Mouse (Mus musculus) testis, adult 2 months (tissue): ENCODE data around the gene Nadk2.

Experiments used
- CTCF ChIP-seq: fragments of 200-500 bp; IDR thresholded peaks from 2 replicates; pipeline ENCODE4 v1.5.1; 2012; ENCODE audit warnings: low read depth, mild to moderate bottlenecking, inconsistent platforms, low read length, moderate library complexity; ENCODE audit not compliant: control insufficient read depth, insufficient read depth, insufficient replicate concordance
- POLR2A ChIP-seq: fragments of 200-500 bp; IDR thresholded peaks from 2 replicates; pipeline ENCODE4 v1.6.1; 2012; ENCODE audit warnings: low read depth, mild to moderate bottlenecking, inconsistent platforms, low read length, moderate library complexity; ENCODE audit not compliant: control insufficient read depth

DNA sequence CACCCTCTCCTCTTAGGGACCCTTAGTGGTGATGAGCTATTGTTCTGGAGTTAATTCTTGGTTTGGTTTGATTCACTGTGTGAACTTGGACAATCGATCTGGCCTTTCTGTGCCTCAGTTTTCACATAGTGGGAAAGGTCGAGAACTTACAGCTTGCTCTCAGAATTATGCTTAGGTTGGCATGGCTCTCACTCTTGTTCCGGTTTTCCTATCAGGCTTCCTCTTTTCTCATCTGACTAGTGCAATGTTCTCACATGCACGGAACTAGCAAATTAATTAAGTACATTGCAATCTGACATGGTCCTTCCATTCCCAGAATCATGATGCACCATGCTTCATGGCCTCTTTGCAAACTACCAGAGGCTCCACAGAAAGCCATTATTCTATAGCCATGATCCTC lies 51.9 kb downstream of the Nadk2 start:
- TF ChIP-seq CTCF: no peak
- no peak for TF ChIP-seq POLR2A
